Mouse (Mus musculus) limb, embryonic 14.5 days (tissue): ENCODE measurements around the gene Tas2r143. TPM values are rescaled to one million over a fixed set of nuclear protein-coding genes. Genes with fewer than 3 reads are reported as not detected.
A peak's percentile ranks its signal among the peaks of the same experiment; 100 is the strongest.

Experiments used
- ATAC-seq: fragments of 200-750 bp; cut with Nextera tagmentation; 2 replicates; pipeline ENCODE4 v1.8.0; 2017; ENCODE audit warnings: low read depth, moderate number of reproducible peaks, moderate TSS enrichment; ENCODE audit not compliant: low FRiP score
- DNase-seq: peaks from one replicate; pipeline ENCODE4 v3.0.0-alpha.2; 2015; ENCODE audit warnings: low spot score
- H3K27ac ChIP-seq: fragments of 300-500 bp; sonication (generic); replicated peaks from 2 replicates; pipeline ENCODE4 v1.5.1; 2014; ENCODE audit warnings: low read depth, mild to moderate bottlenecking, low read length, moderate library complexity, mixed read lengths
- H3K27me3 ChIP-seq: fragments of 300-500 bp; sonication (generic); 2 replicates; pipeline ENCODE4 v1.6.1; 2014; ENCODE audit warnings: low read length, mixed read lengths; ENCODE audit not compliant: control insufficient read depth, insufficient read depth
- H3K36me3 ChIP-seq: fragments of 300-500 bp; sonication (generic); 2 replicates; pipeline ENCODE4 v1.6.1; 2014; ENCODE audit warnings: mild to moderate bottlenecking, low read length, moderate library complexity, mixed read lengths; ENCODE audit not compliant: control insufficient read depth, insufficient read depth
- H3K4me1 ChIP-seq: fragments of 300-500 bp; sonication (generic); 2 replicates; pipeline ENCODE4 v1.6.1; 2014; ENCODE audit warnings: antibody characterized with exemption, low read length, mixed read lengths; ENCODE audit not compliant: control insufficient read depth, insufficient read depth
- H3K4me2 ChIP-seq: fragments of 300-500 bp; sonication (generic); replicated peaks from 2 replicates; pipeline ENCODE4 v1.6.1; 2014; ENCODE audit warnings: low read depth, mild to moderate bottlenecking, low read length, moderate library complexity; ENCODE audit not compliant: severe bottlenecking
- H3K4me3 ChIP-seq: fragments of 300-500 bp; sonication (generic); replicated peaks from 2 replicates; pipeline ENCODE4 v1.5.1; 2014; ENCODE audit warnings: low read length
- H3K9ac ChIP-seq: fragments of 300-500 bp; sonication (generic); 2 replicates; pipeline ENCODE4 v1.6.1; 2014; ENCODE audit warnings: mild to moderate bottlenecking, low read depth, low read length, moderate library complexity; ENCODE audit not compliant: severe bottlenecking
- H3K9me3 ChIP-seq: fragments of 300-500 bp; sonication (generic); 2 replicates; pipeline ENCODE4 v1.6.1; 2016; ENCODE audit warnings: low read length; ENCODE audit not compliant: control insufficient read depth
- POLR2A ChIP-seq: fragments of 200-500 bp; IDR thresholded peaks from 2 replicates; pipeline ENCODE4 v1.8.0; 2012; ENCODE audit warnings: inconsistent platforms, mild to moderate bottlenecking, moderate library complexity, borderline replicate concordance; ENCODE audit not compliant: insufficient read depth, insufficient read length; ENCODE audit errors: extremely low read depth
- WGBS: fragments of 180-500 bp; shearing (Covaris S2); extraction: QIAGEN DNeasy Blood & Tissue Kit; methylation state at CpG from one replicate; pipeline ENCODE4 v1.1.7; 2014; 5-methylcytosine and 5-hydroxymethylcytosine counted together
- polyA plus RNA-seq, 2 experiments: library from polyadenylated mRNA; depleted of rRNA in 1 of 2; stranded (reverse) in 1 of 2; unstranded in 1 of 2; fragments of >200 nt; fragmentation: Nextera tagmentation in 1 of 2; extraction: Ambion mirVana in 1 of 2; gene quantifications; 2 replicates each; pipeline versions ENCODE4 v1.2.1 to v1.2.3; 2012 to 2014

Gene Tas2r143
- polyA plus RNA-seq, 2 experiments, result 0.28 TPM; not detected in 1

GRCm38 (mm10) chr6:42358901-42359300, 41.1 kb upstream of the Tas2r143 start:
- ATAC-seq (no peak), DNase-seq (no peak)
- Histone ChIP-seq H3K27ac (no peak overlapping the region), H3K9me3 (no peaks in the 10 kb centered on the region), H3K36me3 (peaks cover 70% of the 10 kb centered on the region), H3K4me2 (no peak overlapping the region), H3K27me3 (no peaks in the 10 kb centered on the region), H3K4me1 (peaks cover 7% of the 10 kb centered on the region), H3K4me3 (no peak overlapping the region), H3K9ac (no peak overlapping the region)
- 92% methylated on average over 12 of the region's 12 CpGs for WGBS
- TF ChIP-seq POLR2A, result no peak

DNA sequence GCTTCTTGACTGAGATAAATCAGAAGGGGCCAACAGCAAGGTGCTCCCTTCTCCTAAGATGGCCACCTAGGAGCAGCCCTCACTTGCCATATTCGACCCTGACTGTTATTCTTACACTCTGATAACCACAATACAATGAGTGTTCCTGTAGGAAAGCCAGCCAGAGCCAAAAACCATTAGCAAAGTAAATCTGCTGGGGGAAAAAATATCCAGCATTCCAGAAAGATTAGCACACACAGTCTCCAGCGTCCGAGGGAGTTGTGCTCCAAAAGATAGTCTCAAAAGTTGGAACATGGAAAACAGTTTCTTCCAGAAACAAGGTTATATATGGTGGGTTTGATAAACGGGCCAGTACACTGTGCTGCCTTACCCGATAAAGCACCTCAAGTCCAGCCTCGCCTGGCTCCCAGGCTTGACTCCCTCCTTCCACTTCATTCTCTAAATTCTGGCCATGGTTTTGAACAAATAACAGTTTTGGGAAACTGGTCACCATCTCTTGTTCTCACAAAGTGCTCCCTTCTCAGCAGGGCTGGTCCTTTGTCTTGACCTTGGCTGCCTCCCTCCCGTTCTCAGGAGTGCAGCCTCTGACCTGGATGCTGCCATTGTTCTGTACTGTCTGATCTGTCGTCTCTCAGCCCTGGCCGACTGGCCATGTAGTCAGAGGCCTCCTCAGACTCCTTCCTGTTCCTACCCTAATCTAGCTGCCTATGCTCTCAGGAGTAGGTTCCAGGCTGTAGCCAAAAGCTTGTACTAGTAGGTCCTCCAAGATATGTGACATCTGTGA, 40.5 kb upstream of the Tas2r143 start:
- no peak for TF ChIP-seq POLR2A
- DNase-seq (peak; percentile 30), ATAC-seq (no peak)
- H3K4me1 ChIP-seq, result peaks cover under 1% of the 10 kb centered on the region; the same call in 1 of the 2 replicates
- H3K4me2 ChIP-seq, result no peak overlapping the region
- no peak overlapping the region for H3K27ac ChIP-seq
- no peaks in the 10 kb centered on the region for H3K27me3 ChIP-seq
- WGBS, result 78% methylated on average over 9 of the region's 9 CpGs
- H3K36me3 ChIP-seq, result peaks cover 66% of the 10 kb centered on the region
- H3K4me3 ChIP-seq, result no peak overlapping the region
- H3K9ac ChIP-seq, result no peak overlapping the region
- no peaks in the 10 kb centered on the region for H3K9me3 ChIP-seq

- H3K9me3 ChIP-seq, result no peaks in the 10 kb centered on the region
- no peak overlapping the region for H3K9ac ChIP-seq
- H3K36me3 ChIP-seq, result peaks cover 59% of the 10 kb centered on the region
- no peak for TF ChIP-seq POLR2A
- ATAC-seq, result no peak
- no peaks in the 10 kb centered on the region for H3K4me1 ChIP-seq
- H3K4me2 ChIP-seq, result no peak overlapping the region
- no peak for DNase-seq
- no peak overlapping the region for H3K27ac ChIP-seq
- WGBS, result 82% methylated on average over 6 of the region's 6 CpGs
- H3K27me3 ChIP-seq, result no peaks in the 10 kb centered on the region
- no peak overlapping the region for H3K4me3 ChIP-seq
Observed at GRCm38 (mm10) chr6:42360231-42360840, 39.7 kb upstream of the Tas2r143 start.

DNA sequence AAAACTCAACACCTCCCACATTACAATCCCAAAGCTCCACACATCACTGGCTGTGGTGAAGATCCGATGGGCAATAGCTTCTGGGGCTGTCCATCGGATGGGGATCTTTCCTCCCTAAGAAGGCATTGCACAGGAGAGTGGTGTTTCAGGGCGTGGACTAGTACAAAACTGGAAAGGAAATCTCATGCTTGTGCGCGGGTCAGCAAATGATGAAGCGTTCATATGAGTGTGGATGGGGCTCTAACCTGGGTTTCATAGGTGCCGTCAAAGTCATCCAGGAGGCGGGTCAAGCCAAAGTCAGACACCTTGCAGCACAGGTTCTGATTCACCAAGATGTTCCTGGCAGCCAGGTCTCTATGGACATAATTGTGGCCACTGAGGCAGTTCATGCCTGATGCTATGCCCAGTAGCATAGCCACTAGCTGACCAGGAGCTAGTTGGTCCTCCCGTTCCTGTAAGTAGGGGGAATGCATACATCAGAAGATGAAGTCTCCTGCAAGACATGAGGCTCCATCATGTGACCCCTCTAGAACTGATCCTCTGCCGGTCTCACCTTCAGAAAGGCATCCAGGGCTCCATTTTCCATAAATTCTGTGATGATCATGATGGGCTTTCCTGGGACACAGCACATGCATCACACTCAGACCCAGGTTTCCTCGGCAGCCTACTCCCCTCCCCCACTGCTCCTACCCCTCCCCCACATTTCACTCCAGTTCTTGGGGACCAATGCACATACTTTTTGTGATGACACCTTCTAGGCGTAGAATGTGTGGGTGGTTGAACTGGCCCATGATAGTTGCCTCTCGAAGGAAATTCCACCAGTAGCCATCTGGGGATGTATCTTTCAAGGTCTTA, 38.8 kb upstream of the Tas2r143 start:
- TF ChIP-seq POLR2A, result no peak
- Histone ChIP-seq H3K4me3 (no peak overlapping the region), H3K36me3 (peaks cover 50% of the 10 kb centered on the region), H3K27ac (no peak overlapping the region), H3K4me2 (no peak overlapping the region), H3K4me1 (no peaks in the 10 kb centered on the region), H3K9me3 (no peaks in the 10 kb centered on the region), H3K9ac (no peak overlapping the region), H3K27me3 (no peaks in the 10 kb centered on the region)
- 92% methylated on average over 13 of the region's 13 CpGs for WGBS
- DNase-seq (no peak), ATAC-seq (no peak)

- Histone ChIP-seq H3K4me2 (no peak overlapping the region), H3K27me3 (no peaks in the 10 kb centered on the region), H3K4me3 (no peak overlapping the region), H3K36me3 (peaks cover 42% of the 10 kb centered on the region), H3K4me1 (no peaks in the 10 kb centered on the region), H3K9me3 (no peaks in the 10 kb centered on the region), H3K9ac (no peak overlapping the region), H3K27ac (no peak overlapping the region)
- ATAC-seq (no peak), DNase-seq (no peak)
- WGBS, result 73% methylated on average over 1 of the region's 1 CpGs
- no peak for TF ChIP-seq POLR2A
Observed at GRCm38 (mm10) chr6:42362074-42362473, 38.0 kb upstream of the Tas2r143 start.
